Mouse (Mus musculus): ENCODE measurements around the gene Cdr2l. TPM values are rescaled to one million over a fixed set of nuclear protein-coding genes. Genes with fewer than 3 reads are reported as not detected.
"Not testable (repeated sequence)": the region's sequence is repeated elsewhere in the genome, so short reads cannot be mapped to it uniquely, and the experiment has no call there.

The Cdr2l gene
- polyA plus RNA-seq, 1 experiment, result 8.2 TPM

DNA sequence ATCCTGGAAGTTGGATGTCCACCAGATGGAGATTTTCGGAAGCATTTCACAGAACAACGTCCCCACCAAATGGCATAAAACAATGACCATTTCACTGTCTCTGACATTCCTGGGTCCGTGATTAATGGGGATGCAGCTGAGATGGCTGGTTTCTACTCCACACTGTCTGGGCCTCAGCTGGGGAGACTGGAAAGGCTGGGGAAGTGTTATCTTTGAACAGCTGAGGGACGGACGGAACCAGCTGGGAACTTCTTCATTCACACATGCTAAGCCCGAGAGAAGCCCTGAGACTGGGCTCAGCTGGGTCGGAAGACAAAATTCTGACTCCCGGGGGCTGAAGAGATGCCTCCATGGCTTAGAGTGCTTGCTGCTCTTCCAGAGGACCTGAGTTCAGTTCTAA is 10.4 kb upstream of the Cdr2l start:
- no peak for DNase-seq (ENCODE audit: low read depth)

DNA sequence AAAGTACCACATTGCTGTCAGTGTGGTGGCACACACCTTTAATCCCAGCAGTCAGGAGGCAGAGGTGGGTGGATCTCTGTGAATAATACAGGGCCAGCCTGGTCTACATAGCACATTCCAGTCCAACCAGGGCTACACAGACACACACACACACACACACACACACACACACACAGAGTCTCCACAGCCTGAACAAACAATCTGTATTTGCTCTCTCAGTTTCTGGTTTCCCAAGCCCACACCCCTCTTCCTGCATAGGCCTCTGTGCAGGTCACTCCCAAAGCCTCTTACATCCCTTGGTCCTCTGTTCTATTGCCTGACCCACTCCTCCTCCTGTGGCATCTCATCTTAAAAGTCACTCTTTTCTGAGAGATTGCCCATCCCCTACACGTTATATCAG is 9.7 kb upstream of the Cdr2l start:
- DNase-seq (ENCODE audit: low read depth), result no peak

DNA sequence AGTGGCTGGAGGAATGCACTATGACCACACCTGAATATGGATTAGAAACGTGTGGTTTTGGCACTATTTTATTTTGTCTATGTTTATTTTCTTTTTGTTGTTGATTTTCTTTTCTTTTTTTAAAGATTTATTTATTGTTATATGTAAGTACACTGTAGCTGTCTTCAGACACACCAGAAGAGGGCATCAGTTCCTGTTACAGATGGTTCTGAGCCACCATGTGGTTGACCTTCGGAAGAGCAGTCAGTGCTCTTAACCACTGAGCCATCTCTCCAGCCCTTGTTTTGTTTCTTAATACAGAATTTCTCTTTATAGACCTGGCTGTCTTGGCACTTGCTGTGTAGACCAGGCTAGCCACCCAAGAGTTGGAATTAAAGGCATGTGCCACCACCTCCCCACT is 9.0 kb upstream of the Cdr2l start:
- DNase-seq (ENCODE audit: low read depth), result no peak

DNA sequence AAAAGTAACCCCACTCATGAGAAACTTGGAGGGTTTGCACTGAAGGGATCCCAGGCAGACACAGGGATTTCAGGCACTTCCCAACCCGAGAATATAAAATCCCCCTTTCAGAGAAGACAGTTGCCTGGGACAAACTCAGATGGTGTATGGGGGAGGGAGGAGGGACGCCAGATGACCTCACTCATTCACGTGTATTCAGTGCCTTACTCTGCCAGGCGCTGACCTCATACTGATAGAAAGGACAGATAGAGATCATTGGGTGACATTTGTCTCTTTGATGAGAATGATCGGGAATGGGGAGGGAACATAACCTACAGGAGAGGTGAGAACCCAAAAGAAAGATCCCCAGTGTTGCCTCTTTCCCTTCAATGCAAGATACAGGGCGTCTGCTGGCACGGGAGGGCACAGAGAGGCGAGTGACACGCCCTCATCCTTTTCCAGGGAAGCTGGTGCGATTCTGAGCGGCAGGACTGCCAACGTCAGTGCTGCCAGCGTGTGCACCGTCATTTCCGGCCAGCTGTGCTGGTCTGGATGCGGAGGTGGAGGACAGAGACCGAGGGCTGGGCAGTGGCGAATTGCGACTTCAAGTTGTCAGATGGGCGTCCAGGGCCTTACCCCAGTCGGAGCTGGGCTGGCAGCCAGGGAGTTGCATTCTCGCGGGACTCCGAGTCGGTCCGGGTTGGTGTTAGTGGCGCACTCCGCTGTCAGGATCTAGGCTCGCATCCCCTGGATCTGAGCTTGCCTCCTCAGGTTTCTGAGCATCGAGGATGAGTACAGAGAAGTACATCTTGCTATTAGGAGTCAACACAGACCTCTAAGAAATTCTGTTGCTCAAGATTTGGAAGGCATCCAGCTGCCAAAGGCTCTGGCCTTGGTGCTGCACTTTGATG is 7.7 kb upstream of the Cdr2l start:
- no peak for DNase-seq (ENCODE audit: low read depth)

DNA sequence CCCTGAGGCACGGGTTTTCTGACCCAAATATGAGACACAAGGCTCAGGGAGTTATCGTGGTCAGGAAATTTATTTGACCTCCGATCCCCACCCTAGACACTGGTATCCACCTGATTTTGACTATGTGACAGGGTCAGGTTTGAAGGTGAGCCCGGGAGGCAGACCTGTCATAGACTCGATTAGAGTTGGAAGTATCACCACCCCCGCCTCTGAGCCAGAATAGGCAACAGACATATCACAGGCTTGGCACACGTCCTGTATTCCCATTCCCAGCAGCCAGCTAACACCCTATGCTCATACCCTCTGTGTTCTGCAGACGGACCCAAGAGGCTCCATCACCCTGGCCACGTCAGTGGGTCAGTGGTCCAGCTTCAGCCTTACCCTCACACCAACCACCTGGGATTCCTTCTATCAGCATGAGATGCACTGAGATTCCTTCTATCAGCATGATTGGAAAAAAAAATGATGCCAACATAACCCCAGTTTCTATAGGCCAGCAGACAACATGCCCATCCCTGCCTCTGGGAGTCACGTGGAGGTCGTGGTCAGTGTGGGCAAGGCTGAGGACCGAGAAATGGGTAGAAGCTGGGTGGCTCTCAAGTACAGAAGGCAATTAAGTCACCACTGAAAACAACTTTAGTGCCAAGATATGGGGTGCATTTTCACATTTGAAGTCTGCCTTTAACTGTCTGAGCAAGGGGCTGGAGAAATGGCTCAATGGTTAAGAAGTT is 6.9 kb upstream of the Cdr2l start:
- DNase-seq (ENCODE audit: low read depth), result no peak

DNA sequence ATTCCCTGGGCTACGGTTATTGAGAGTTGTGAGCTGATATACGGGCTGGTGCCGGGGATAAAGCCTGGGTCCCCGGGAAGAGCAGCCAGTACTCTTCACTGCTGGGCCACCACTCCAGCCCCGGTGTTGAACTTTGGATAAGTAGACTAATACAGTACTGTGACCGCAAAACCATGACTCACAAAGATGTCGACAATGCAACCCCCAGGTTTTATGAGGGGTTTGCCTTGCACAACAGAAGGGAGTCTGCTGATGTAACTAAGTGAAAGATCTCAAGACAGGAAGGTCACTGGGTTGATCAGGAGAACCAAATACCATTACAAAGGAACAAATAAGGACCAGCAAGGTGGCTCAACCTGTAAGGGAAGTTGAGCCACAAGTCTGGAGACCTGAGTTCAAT is 5.0 kb upstream of the Cdr2l start:
- no peak for DNase-seq (ENCODE audit: low read depth)

DNA sequence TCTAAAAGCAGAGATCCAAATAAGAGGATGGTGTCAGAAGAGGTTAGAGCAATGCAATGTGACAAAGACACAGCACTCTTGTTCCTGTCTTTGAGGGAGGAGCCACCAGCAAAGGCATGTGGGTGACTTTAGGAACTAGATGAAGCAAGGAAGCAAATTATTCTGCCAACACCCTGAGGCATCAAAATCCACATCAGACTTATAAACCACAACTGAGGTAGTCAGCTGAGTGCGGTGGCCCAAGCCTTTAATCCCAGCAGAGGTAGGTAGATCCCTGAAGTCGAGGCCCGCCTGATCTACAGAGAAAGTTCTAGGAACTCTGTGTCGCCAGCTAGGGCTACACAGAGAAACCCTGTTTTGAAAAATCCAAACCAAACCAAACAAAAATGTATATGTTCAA is 4.5 kb upstream of the Cdr2l start:
- peak; percentile 57 for DNase-seq (ENCODE audit: low read depth)

DNA sequence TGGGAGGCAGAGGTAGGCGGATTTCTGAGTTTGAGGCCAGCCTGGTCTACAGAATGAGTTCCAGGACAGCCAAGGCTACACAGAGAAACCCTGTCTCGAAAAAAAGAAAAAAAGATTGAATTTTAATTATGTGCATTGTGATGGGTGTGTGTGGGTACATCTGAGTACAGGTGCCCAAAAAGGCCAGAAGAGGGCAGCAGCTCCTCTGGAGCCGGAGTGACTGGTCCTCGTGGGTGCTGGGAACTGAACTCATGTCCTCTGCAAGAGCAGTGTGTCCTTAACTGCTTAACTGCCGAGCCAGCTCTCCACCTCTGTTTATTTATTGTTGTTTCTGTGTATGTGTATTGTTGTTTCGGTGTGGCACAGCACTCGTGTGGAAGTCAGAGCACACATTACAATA is 3.9 kb upstream of the Cdr2l start:
- no peak for DNase-seq (ENCODE audit: low read depth)

DNA sequence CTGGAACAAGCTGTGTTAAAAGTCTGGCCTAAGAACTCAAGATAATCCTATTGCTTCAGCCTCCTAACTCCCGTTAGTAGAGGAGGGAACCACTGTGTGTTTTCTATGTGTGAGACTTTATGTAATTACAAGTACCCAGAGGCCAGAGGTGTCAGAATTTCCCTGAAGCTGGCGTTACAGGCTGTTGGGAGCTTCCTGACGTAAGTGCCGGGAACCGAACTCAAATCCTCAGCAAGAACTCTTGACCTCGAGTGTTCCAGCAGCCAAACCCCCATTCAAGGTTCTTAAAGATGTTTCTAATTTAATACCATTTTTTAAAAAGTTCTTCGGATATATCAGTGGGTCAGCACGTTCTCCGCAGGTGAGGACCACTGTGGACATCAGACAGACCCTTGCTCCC is 440 bp upstream of the Cdr2l start:
- no peak for DNase-seq (ENCODE audit: low read depth)

DNA sequence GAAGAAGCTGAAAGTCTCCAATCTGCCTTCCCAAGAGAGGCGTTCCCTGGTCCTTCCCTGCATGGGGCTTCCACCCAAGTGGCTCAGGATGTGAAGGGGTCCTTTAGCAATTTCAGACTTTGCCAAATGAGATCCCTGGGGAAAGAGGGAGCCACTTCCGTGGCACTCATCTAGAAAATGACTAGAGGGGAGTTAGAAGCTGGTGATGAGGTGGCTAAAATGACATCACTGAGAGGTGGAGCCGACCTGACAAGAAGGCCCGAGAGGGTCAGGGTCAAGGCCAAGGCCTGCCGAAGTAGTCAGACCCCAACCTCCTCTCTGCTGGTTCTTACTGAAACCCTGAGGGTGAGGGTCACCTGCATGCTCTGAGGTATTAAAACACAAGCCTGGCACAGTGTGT is 1.2 kb downstream of the Cdr2l start:
- DNase-seq (ENCODE audit: low read depth), result no peak

DNA sequence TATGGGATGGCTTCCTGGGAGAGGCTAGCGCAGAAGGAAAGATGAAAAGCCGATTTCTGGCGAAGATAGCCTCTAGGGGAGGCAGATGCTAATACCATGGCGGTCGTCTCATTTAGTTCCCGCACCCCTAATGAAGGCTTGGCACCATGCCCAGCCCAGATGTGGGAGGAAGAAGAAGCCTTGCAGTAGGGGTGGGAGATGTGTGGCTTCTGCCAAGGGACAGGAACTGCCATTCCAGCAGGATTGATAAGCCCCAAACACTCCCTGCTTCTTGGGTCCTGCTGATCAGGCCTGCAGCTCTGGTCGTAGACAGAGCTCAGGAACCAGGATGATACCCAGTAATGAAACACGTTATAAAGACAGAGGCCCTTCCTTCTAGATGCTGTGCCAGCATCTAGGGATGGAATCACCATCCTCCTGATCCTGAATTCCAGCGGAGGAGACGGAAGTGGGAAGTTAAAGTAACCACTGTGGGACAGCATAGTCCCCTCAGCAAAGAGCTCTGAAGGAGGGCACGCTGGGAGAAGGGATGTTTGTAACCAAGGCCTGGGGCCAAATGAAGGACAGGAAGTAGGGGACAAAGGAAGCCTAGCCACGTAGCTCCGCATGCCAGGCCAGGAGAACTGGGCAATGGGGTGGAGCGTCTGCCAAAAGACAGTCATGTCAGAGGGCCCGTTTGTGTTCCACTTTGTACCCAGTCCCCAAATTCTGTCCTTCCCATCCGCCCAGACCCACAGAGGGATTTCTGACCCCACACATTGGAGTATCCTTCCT is 2.2 kb downstream of the Cdr2l start:
- DNase-seq (ENCODE audit: low read depth), result no peak

DNA sequence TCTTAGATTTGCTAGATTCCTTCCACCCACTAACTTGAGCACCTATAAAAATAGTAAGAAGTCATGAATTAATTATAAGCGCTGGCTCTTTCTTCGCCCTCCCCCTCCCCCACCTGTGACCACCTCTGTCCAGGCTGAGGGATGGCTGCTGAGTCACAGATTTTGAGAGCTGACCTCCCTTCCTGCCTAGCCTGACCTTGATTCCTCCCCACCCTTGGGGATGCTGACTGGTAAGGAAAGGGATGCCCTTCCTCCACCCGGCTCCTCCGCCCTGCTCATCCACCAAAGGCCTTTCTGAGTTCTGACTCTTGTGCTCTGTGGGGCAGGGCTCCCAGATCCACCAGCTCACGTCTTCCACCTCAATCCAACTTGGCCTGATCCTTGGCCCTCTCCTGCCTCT is 2.9 kb downstream of the Cdr2l start:
- no peak for DNase-seq (ENCODE audit: low read depth)

DNA sequence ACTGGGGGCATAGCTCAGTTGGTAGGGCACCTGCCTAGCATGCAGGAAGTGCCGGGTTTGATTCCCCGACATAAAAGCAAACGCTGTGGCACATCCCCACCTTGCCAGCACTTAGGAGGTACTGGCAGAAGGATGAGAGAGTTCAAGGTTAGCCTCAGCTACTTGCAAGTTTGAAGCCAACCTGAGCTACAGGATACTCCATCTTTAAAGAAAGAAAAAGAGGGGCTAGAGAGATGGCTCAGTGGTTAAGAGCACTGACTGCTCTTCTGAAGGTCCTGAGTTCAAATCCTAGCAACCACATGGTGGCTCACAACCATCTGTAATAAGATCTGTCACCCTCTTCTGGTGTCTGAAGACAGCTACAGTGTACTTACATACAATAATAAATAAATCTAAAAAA is 5.1 kb downstream of the Cdr2l start:
- DNase-seq (ENCODE audit: low read depth), result not testable (repeated sequence)

DNA sequence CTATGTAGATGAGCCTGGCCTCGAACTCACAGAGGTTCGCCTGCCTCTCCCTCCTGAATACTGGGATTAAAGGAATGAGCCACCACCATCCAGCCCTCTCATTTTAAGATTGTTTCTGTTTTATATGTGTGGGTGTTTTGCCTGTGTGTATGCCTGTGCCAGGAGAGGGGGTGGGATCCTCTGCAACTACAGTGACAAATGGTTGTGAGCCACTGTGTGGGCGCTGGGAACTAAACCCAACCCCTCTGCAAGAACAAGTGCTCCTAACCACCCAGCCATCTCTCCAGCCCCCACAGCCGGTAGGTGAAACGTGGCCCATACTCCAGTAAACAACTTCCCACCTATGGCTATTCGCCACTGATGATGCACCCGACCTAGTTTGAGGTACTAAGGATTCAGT is 9.6 kb downstream of the Cdr2l start:
- no peak for DNase-seq (ENCODE audit: low read depth)

DNA sequence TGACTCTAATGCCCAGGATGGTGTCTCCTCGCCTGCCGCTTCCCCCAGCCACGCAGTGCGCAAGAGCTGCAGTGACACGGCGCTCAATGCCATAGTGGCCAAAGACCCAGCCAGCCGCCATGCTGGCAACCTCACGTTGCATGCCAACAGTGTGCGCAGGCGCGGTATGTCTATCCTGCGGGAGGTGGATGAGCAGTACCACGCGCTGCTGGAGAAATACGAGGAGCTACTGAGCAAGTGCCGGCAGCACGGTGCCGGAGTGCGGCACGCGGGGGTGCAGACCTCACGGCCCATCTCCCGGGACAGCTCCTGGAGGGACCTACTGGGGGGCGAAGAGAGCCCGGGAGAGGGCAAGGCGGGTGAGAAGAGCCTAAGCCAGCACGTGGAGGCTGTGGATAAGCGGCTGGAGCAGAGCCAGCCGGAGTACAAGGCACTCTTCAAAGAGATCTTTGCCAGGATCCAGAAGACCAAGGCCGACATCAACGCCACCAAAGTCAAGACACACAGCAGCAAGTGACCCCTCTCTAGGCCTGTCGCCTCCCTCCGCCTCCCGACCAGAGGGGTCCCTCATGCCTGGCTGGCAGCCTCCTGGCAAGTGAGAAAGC is 12.1 kb downstream of the Cdr2l start:
- DNase-seq (ENCODE audit: low read depth), result no peak

DNA sequence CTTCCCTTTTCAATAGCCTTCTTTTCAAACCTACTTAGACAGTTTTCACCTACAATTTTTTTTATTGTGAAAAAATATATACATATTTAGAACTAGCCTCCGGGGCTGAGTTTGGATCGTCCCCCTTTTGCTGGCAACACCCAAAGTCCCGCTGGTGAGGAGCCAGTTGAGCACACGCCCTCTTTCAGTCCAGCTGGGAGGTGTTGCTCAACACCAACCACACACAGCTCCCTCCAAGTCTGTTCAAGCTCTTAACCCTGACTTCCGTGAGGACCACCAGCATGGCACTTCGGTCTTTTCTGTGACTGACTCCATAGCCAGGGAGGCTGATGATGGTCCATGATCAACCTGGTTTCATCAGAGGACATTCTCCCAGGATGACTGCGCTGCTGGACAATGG is 16.4 kb downstream of the Cdr2l start:
- DNase-seq (ENCODE audit: low read depth), result no peak

DNA sequence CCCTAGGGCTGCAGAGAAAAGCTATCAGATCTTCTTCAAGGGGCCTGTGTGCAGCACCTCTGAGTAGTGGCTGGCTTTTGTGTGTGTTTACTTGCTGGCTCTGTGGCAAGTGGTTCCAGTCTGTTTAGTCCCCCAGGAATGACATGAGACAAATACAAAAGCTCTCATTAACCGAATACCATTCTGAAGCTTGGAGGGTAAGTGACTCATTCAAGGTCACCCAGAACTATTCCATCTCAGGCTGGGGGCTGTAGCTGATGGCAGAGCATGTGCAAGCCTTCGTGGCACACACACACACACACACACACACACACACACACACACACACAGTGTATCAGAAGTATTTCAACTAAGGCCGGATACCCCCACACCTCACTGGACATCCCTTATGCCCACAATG is 18.4 kb downstream of the Cdr2l start:
- DNase-seq (ENCODE audit: low read depth), result no peak

DNA sequence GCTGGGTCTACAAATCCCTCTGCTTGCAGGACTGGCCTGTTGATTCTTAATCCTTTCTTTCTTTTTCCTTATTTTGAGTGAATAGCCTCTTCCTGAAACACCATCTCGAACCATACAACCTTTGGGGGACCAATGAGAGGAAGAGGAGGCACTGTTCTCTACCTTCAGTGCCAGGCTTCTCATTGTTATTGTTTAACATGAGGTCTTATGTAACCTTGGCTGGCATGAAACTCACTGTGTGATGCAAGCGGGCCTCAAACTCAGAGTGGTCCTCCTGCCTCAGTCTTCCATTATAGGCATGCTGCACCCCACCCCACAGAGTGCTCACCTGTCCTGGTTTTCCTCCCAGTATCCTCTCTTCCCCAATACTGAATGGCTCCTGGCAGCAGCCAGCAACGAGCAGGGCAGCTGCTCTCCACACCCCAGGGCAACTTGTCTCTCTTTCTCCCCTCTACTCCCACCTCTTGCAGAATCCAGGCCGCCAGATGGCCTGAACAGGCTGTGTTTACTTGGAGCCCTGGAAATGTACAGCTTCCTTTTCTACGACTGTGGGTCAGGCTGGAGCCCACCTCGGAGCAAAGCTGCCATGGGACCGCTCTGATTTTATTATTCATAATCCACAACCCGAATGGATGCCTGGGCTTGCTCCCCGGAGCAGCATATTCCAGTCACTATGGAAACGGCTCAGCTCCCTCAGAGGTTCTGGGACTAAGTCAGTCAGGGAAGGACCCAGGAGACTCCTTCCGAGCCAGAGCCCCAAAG is 19.1 kb downstream of the Cdr2l start:
- no peak for DNase-seq (ENCODE audit: low read depth)

DNA sequence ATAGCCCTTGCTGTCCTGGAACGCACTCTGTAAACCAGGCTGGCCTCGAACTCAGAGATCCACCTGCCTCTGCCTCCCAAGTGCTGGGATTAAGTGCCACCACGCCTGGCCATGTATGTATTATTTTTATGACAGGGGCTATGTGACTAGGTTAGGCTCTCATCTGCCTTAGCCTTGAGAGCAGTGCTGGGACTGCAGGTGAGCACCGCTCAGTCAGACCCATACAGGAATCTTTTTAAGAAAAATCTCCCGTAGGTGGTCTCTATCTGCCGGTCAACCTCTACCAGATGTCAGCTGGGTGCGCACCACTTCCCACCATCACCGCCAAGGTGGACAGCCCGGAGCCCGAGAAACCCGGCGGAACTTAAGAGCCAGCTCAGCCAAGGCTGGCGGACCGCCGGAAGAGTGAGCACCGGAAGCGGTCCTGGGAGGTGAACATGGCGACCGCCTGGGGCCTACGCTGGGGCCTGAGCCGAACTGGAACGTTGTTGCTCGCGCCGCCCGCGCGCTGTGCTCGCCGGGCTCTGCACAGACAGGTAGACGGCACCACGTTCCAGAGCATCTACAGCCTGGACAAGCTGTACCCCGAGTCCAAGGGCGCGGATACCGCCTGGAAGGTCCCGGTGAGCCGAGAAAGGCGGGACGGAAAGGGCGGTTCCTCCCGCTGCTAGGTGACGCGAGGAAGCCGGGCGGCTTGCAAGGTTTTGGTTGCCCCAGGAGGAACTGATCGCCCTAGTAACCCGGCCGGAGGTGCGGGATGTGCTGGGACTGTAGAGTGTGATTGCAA is 21.8 kb downstream of the Cdr2l start, which contains the start of gene Mrpl58:
Gene Mrpl58 (plus strand): TSS at position 415 of the 787 bp plus-strand sequence.
- no peak for DNase-seq (ENCODE audit: low read depth)

DNA sequence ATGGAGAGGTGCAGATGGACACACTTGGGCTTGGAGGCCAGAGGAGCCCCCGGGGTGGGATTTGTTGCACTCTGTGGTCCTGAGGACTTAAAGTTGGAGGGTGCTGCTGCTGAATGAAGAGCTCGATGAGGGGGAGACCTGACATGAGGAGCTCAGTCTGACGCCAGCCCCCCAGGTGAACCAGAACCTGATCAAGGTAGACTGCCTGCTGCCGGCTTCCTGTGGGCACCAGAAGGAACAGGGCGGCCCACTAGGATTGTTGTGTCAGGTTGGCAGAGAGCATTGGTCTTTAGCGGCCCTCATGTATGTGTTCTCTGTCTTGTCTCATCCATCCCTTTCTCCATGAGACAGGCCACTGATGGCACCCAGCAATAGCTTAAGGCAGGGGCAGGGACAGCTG is 24.0 kb downstream of the Cdr2l start:
- no peak for DNase-seq (ENCODE audit: low read depth)
